Mouse (Mus musculus) CH12F3 (cell line): Measurements from ENCODE around the gene Hhex.

ENCODE experiments used
- in situ Hi-C: fragments of 300-500 bp; cut with MboI; formaldehyde crosslinking; loops from 2 replicates; pipeline ENCODE4 v1.14.3; 2020; ENCODE audit warnings: low sequenced_read_pairs

The Hhex gene

DNA sequence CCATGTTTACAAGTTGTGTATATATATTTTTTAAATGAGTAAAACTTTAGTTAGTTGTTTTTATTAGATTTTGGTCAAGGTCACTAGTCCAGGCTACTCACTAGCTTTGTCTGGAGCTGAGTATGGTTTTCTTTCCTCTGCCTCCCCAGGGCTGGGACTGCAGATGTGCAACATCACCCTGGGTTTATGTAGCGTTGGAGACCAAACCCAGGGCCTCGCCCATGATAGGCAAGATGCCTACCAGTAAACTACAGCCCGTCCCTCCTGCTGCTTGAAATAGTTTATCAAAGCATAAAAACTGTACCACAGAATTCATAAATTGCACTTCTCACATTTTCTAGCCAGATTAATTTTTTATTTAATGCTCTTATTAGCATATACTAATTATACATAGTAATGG lies 14.6 kb downstream of the Hhex start:
- in situ Hi-C loops = no loop called here

GRCm38 (mm10) chr19:37455528-37455927 lies 20.9 kb downstream of the Hhex start:
- in situ Hi-C loops = no loop called here

DNA sequence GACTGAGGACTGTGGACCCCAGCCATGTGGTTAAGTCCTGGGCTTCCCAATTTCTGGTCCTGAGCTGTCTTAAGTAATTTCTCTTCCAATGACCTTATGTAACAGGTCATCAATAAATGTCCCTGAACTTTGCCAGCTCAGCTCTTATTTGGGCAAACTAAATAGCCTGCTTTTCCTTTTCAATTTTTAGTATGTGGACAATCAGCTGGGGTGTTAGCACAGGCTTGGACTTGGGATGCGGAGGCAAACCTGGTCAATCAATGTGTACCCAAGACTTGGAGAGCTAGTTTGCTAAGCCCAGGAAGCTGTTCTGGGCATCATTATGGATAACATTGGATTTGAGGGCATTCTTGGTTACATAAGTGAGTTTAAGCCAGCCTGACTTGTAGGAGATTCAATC lies 21.4 kb downstream of the Hhex start:
- in situ Hi-C loops = no loop called here

DNA sequence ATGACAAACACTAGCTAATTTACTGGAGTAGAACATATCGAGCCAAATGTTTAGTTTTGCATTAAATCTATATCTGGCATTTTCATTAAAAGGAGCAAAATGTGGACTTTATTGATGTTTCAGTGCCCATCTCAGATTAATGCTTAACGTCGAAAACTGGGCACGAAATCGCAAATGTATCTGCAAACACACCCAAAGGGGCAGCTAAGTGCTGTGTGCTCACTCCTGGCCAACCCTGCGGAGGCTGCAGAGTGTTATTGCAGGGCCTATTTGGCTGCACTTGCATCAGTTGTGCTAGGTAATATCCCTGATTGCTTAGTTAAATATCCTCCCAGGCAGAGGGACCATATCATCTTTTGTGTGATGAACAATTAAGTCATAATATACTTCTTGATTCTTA lies 23.4 kb downstream of the Hhex start:
- in situ Hi-C loops = no loop called here

GRCm38 (mm10) chr19:37466403-37466802 lies 31.8 kb downstream of the Hhex start:
- in situ Hi-C loops = no loop called here

DNA sequence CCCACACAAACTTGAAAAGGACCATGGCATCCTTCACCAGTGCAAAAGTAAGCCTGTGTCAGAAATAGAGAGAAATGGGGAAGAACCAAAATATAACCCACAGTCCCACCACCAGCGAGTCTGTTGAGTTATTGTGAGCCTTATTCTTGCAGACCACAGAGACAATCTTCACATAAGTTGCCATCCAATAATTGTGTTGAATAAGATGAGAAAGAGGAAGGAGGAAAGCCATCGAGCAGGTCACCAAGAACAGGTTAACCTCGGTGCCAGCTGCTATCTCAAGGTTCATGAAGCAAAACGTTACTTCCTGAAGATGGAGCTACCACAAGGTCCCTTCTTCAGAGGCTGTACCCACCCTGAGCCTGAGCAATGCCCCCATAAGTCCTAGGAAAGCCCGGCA lies 32.4 kb downstream of the Hhex start:
- in situ Hi-C loops = no loop called here

DNA sequence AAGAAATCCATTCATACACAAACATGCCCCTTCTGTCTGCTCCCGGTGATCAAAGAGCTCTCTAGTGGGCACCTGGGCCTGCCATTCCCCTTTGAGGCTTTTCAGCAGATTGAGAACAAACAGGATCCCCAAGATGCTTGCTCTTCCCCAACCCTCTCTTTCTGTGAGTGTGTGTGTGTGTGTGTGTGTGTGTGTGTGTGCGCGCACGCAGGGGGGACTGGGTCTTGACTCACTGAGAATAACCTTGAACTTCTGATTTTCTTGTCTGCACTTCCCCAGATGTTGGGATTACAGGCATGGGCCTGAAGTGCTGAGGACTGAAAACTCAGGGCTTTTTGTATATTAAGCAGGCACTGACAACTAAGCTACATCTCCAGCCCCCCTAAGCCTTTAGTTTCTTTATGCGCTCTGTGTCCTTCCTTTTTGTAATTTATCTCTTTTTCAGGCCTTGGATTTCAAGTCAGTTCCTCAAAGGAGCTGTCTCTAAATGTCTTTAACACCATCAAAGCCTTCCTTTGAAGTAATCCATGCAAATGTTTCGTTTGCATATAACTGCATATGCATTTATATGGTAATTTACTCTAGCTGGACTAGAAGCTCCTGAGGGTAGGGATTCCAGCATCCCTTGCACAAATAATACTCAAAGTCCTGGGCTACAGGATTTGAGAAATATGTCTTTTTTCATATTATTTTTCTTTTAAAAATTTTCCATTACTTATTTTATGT lies 34.4 kb downstream of the Hhex start:
- in situ Hi-C loops = no loop called here

DNA sequence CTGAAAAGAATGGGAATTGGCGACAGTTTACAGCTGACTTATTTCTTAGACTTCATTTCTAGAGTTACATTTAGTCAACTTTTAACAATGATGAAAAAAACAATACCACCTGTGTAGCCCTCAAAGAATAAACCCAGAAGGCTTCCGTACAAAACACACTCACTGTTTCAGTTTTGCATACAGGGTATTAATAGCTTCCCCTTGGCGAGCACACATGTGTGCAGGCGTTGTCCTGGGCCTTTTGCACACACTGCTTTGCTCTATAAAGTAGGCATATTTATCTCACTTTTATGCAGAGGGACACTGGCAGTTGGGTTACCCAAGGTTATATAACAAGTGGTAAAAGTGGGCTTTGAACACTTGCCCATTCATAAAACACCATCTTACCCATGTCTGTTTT lies 37.1 kb downstream of the Hhex start:
- in situ Hi-C loops = no loop called here

- in situ Hi-C loops = no loop called here
Observed at GRCm38 (mm10) chr19:37472589-37472988, 38.0 kb downstream of the Hhex start.

DNA sequence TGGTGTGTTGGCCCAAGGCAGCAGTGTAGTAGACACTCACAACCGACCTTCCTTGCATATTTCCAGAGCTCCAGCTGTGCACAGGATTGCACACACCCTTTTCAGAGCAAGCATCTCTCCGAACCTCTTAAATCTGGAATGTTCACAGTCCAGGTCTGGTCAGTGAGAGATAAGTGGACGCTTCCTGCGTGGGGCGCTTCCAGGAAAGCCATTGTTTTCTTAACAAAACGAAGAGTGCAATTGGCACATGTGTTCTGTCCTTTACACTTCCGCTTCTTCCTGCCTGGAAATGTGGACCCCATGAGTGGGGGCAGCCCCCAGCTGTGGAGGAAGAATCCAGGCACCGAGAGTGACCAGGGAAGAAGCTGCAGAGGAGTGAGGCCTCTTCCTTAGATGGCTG lies 47.1 kb downstream of the Hhex start:
- in situ Hi-C loops = no loop called here

DNA sequence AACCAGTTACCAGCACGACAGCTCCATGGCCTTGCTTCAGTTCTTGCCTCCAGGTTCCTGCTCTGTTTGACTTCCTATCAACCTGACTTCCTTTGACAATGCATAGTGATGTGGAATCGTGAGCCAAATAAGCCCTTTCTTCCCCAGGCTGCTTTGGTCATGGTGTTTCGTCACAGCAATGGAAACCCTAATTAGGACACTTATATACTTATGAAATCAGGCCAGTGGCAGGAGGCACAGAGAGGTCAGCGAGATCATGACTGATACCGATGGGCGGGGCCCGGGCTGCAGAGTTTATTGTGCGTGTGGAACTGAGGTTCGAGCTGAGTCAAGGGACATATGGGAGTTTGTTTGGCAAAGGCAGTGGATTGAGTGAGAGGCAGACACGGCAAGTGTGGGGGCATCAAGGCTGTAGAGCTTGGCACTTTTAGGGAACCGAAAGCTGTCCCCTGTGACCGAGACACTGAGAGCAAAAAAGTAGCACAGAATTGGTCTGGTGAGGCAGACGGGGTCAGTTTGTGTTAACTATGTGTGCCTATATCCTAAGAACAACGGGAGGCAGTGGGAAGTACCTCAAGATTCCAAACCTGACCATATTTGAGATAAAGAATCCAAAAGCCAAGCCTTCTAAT lies 48.1 kb downstream of the Hhex start:
- in situ Hi-C loops = no loop called here

DNA sequence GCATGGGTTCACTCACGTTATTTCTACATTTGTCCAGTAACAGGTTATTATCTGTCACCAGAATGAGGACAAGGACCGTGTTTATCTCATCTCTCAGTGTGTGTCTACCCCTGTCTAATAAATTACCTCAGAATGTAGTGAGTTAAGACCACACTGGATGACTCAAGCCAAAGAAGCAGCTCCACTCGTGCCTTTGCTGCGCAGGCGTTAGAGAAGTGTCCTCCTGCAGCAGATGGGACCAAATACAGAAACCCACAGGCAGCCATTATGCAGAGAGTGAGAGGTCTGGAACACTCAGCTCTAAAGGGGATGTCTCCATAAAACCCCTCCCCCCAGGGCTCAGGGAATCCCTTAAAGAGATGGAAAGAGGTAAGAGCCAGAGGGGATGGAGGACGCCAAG lies 50.2 kb downstream of the Hhex start:
- in situ Hi-C loops = no loop called here

GRCm38 (mm10) chr19:37486801-37487200 lies 52.2 kb downstream of the Hhex start:
- in situ Hi-C loops = no loop called here

DNA sequence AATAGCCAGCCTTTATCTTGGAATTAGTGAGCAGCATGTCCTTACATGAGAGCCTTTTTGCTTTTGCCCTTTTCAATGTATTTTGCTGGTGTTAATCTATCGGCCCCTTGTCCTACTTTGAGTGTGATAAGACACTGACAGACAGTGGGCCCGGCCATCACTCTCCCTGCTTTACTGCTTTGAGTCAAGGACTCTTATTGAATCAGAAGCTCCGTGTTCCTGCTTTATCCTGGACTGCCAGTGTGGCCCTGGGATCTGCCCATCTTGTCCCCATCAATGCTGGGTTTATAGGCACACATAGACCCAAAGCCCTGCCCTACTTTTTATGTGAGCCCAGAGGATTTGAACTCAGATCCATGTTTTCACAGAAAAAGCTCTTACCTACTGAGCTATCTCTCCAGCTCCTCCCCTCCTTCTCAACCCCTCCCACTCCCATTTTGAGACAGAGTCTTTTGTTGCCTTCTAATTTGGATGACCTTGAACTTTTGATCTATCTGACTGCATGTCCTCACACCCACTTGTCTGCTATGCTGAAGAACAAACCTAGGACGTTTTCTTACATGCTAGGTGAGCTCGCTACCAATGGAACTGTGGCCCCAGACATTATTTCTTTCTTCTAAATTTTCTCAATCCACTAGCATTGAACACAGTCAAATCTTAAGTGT lies 53.3 kb downstream of the Hhex start:
- in situ Hi-C loops = no loop called here

- in situ Hi-C loops = no loop called here
Observed at GRCm38 (mm10) chr19:37488608-37489262, 54.1 kb downstream of the Hhex start.
